Mouse (Mus musculus): ENCODE data around the gene Paip2b.

DNA sequence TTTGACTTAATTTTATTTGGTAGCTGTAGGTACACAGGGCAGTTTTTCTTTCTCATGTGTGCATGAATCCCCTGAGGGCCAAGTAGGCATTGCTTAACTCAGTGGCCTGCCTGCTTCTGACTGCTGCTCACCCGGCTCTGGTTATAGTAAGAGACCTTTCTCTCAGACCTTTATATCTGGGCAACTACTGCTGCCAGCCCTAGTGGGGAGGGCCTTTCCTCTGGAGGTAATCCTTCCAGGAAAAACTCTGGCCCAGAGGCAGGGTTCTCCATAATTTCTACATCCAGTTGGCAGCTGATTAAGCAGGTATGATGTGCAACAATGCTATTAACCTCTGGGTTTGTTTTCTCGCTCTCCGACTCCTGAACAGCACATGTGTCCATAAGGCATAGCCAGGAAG is 28.7 kb downstream of the Paip2b start:
- no peak for TF ChIP-seq FLI1 (IDR thresholded peaks at IDR 0.05; ENCODE audit: low read length)
- no peak for TF ChIP-seq GATA1 (IDR thresholded peaks at IDR 0.05; ENCODE audit: borderline replicate concordance, low read length)
